Mouse (Mus musculus) hindbrain, postnatal 0 days (tissue): ENCODE results near the gene Tle3. TPM values are rescaled to one million over a fixed set of nuclear protein-coding genes. Genes with fewer than 3 reads are reported as not detected.

Source experiments
- ATAC-seq: fragments of 200-750 bp; cut with Nextera tagmentation; 2 replicates; pipeline ENCODE4 v1.8.0; 2017; ENCODE audit warnings: mild to moderate bottlenecking, moderate TSS enrichment, moderate library complexity
- DNase-seq: peaks from one replicate; pipeline ENCODE4 v3.0.0-alpha.2; 2015; ENCODE audit warnings: low spot score
- H3K27ac ChIP-seq: fragments of 300-500 bp; sonication (generic); 2 replicates; pipeline ENCODE4 v1.5.1; 2014; ENCODE audit warnings: mild to moderate bottlenecking
- H3K27me3 ChIP-seq: fragments of 300-500 bp; sonication (generic); 2 replicates; pipeline ENCODE4 v1.6.1; 2014; ENCODE audit warnings: low read length, mixed read lengths; ENCODE audit not compliant: insufficient read depth
- H3K36me3 ChIP-seq: fragments of 300-500 bp; sonication (generic); 2 replicates; pipeline ENCODE4 v1.6.1; 2014; ENCODE audit warnings: low read length, mixed read lengths; ENCODE audit not compliant: insufficient read depth
- H3K4me1 ChIP-seq: fragments of 300-500 bp; sonication (generic); 2 replicates; pipeline ENCODE4 v1.6.1; 2014; ENCODE audit warnings: antibody characterized with exemption, low read length, mixed read lengths; ENCODE audit not compliant: insufficient read depth
- H3K4me2 ChIP-seq: fragments of 300-500 bp; sonication (generic); 2 replicates; pipeline ENCODE4 v1.6.1; 2014; ENCODE audit warnings: low read depth, mild to moderate bottlenecking, low read length, moderate library complexity, mixed read lengths
- H3K4me3 ChIP-seq: fragments of 300-500 bp; sonication (generic); 2 replicates; pipeline ENCODE4 v1.5.1; 2014; ENCODE audit warnings: low read length
- H3K9ac ChIP-seq: fragments of 300-500 bp; sonication (generic); replicated peaks from 2 replicates; pipeline ENCODE4 v1.6.1; 2014; ENCODE audit warnings: mild to moderate bottlenecking, low read length, moderate library complexity, mixed read lengths
- H3K9me3 ChIP-seq: fragments of 300-500 bp; sonication (generic); 2 replicates; pipeline ENCODE4 v1.6.1; 2016; ENCODE audit warnings: low read length, mixed read lengths
- CTCF ChIP-seq: IDR thresholded peaks from 2 replicates; pipeline ENCODE4 v1.5.1; 2016; ENCODE audit warnings: antibody characterized with exemption, control low read depth, low read depth
- WGBS: fragments of 180-500 bp; shearing (Covaris S2); extraction: QIAGEN DNeasy Blood & Tissue Kit; methylation state at CpG from one replicate; pipeline ENCODE4 v1.1.7; 2014; 5-methylcytosine and 5-hydroxymethylcytosine counted together
- polyA plus RNA-seq: library from polyadenylated mRNA; unstranded; fragments of >200 nt; fragmentation: Nextera tagmentation; extraction: Ambion mirVana; gene quantifications from 2 replicates; pipeline ENCODE4 v1.2.1, GENCODE M21; 2015
- total RNA-seq: library from RNA; depleted of rRNA; stranded (reverse); fragments of >200 nt; gene quantifications from 2 replicates; pipeline ENCODE4 v1.2.3, GENCODE M21; 2014

Tle3 gene
- total and polyA plus RNA-seq, 2 experiments from 2014 or later = 17.7 to 81.3 TPM

DNA sequence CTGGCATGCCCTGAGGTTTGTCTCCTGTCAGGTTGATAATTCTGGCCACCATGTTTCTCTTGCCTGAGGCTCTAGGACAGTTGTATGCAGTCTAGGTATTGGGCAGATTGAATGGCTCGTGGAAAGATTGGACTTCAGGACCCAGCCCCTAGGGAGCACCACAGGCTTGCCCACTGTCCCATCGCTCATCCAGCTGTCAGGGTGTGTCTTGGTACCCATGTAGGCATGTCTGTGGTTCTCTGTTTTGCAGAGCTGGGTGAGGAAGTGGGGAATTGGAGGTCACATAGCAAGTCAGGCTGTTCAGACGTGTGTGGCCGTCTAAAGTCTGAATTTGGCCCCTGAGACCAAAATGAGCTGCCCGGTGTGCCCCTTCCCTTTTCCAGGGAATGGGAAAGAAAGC, 15.6 kb downstream of the Tle3 start:
- no peaks in the 10 kb centered on the region for H3K36me3 ChIP-seq
- H3K27ac ChIP-seq = no peak overlapping the region
- no peak overlapping the region for H3K4me3 ChIP-seq
- 76% methylated on average over 5 of the region's 5 CpGs for WGBS
- ATAC-seq = no peak
- no peak overlapping the region for H3K4me2 ChIP-seq
- no peaks in the 10 kb centered on the region for H3K9me3 ChIP-seq
- no peak overlapping the region for H3K9ac ChIP-seq
- H3K27me3 ChIP-seq = no peaks in the 10 kb centered on the region
- no peak for DNase-seq
- no peak for TF ChIP-seq CTCF
- H3K4me1 ChIP-seq = peaks cover 38% of the 10 kb centered on the region

DNA sequence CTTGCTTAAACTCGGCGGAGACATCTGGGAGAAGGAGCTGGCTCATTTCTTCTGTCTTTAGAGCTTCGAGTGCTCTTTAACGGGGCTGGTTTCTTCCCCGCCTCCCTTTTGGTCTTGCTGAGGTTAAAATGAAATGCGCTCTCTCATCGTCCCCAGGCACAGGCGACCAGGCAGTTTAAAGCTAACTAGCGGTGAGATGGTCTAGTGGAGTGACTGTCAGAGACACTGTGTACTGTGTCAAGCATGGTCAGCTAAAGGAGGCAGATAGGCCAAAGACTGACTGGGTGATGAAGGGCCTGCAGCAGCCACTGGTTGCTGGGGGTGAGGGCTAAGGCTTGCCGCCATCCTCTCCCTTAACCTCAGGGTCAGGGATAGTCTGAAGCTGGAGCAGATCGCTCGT, 16.0 kb downstream of the Tle3 start:
- Histone ChIP-seq H3K27me3 (no peaks in the 10 kb centered on the region), H3K4me1 (peaks cover 38% of the 10 kb centered on the region), H3K9me3 (no peaks in the 10 kb centered on the region), H3K4me3 (no peak overlapping the region), H3K4me2 (no peak overlapping the region), H3K27ac (no peak overlapping the region), H3K9ac (no peak overlapping the region), H3K36me3 (peaks cover 2% of the 10 kb centered on the region; the same call in 1 of the 2 replicates)
- ATAC-seq = no peak
- 59% methylated on average over 12 of the region's 12 CpGs for WGBS
- DNase-seq = no peak
- TF ChIP-seq CTCF = no peak

DNA sequence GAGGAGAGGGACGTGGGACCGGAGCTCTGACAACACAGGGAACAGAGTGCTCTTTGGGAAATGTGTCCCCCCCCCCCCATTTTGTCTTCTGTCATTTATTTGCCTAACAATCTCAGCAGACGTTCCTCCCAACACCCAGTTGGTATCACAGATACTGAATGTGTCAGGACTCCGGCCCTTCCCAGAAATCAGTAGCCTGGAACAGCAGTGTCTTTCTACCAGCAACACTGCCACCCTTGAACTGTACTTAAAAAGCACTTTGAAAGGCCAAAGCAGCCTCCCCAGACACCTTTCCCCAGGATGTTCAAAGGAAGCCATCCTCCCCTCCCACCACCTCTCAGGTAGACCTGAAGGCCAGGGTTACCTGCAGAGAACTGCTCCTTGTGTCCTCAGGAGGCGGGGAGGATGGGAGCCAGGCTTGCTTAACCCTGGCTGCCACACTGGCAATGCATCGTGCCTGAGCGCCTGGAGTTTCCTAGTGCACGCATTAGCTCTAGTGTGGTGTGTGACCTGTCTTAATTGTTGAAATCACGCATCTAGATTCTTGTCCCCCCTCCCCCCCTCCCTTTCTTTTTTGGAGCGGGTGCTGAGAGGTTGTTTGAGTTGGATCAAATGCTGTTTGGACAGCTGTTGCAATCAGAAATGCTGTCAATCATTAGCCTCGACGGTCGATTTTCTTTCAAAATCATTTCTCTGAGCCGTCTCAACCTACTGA, 16.7 kb downstream of the Tle3 start:
- Histone ChIP-seq H3K4me1 (peaks cover 38% of the 10 kb centered on the region), H3K27ac (no peak overlapping the region), H3K4me2 (no peak overlapping the region), H3K4me3 (no peak overlapping the region), H3K27me3 (no peaks in the 10 kb centered on the region), H3K9ac (no peak overlapping the region), H3K36me3 (peaks cover 8% of the 10 kb centered on the region), H3K9me3 (no peaks in the 10 kb centered on the region)
- ATAC-seq (no peak), DNase-seq (no peak)
- no peak for TF ChIP-seq CTCF
- 56% methylated on average over 14 of the region's 14 CpGs for WGBS

DNA sequence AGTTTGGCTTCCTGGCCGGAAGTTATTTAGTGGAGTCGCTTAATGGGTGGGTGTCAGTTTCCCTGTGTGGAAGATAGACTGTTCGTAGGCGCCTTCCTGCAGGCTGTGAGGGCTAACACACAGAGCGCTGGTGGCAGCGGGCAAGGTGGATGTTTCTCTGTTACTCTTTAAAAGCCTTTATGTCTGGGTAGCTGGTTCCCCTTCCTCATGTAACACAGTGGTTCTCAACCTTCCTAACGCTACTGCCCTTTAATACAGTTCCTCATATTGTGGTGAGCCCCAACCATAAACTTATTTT, 17.2 kb downstream of the Tle3 start:
- H3K36me3 ChIP-seq = peaks cover 13% of the 10 kb centered on the region
- 85% methylated on average over 7 of the region's 7 CpGs for WGBS
- no peak overlapping the region for H3K4me3 ChIP-seq
- H3K27me3 ChIP-seq = no peaks in the 10 kb centered on the region
- ATAC-seq = no peak
- H3K9ac ChIP-seq = no peak overlapping the region
- TF ChIP-seq CTCF = no peak
- H3K4me2 ChIP-seq = no peak overlapping the region
- no peaks in the 10 kb centered on the region for H3K9me3 ChIP-seq
- DNase-seq = no peak
- H3K4me1 ChIP-seq = peaks cover 34% of the 10 kb centered on the region
- no peak overlapping the region for H3K27ac ChIP-seq

DNA sequence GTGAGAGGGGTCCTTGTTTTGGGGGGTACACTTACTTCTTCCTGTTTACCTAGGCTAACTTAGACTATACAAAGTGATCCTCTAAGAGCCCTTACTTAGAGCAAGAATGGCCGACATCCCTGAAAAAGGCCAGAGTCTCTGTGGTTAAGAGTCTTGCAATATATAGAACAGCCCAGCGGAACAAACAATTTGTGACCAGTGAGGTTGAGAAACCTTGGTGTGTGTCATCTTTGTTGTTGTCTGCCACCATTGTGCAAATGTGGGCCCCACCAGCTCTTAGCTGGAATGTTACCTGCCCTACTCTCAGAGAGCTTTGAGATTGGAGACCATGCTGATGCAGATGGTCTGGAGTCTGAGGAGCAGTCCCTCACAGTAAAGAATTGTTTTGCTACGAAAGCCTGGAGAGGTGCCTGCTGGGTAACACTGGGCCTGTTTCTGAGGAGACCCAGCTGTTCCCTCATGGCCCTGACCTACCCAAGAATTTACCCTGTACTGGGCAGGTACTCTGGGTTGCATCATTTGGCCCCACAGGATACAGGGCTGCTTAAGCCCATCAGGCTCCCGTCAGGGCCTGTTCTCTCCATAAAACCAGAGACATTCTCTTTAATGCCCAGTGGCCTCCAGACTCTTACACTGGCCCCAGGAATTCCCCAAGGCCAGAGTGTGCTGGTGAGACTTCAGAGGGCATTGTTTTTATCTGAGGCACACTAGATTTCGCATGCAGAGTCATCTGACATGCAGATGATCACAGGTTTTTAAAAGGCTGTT, 19.6 kb downstream of the Tle3 start:
- 65% methylated on average over 5 of the region's 5 CpGs for WGBS
- H3K27ac ChIP-seq = no peak overlapping the region
- H3K4me3 ChIP-seq = no peak overlapping the region
- H3K4me2 ChIP-seq = no peak overlapping the region
- peaks cover 23% of the 10 kb centered on the region for H3K36me3 ChIP-seq
- H3K9ac ChIP-seq = no peak overlapping the region
- DNase-seq = no peak
- no peaks in the 10 kb centered on the region for H3K9me3 ChIP-seq
- peaks cover 20% of the 10 kb centered on the region; the same call in 1 of the 2 replicates for H3K4me1 ChIP-seq
- no peak for TF ChIP-seq CTCF
- no peaks in the 10 kb centered on the region for H3K27me3 ChIP-seq
- no peak for ATAC-seq

DNA sequence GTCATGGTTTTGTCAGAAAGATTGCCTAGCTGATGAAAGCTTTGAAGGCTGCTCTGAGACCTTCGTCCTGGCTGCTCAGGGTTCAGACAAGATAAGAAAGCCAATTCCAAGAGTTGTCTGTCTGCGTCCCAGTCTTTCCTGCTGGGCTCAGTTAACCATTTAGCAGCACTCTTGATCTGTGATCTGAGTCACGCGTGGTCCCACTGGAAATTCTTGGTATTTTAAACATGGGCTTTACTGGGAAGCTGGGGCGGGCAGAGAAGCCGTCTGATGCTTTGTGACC, 20.1 kb downstream of the Tle3 start:
- H3K36me3 ChIP-seq = peaks cover 23% of the 10 kb centered on the region
- DNase-seq = no peak
- no peak for TF ChIP-seq CTCF
- H3K27me3 ChIP-seq = no peaks in the 10 kb centered on the region
- H3K9ac ChIP-seq = no peak overlapping the region
- ATAC-seq = no peak
- H3K4me2 ChIP-seq = no peak overlapping the region
- WGBS = 57% methylated on average over 6 of the region's 6 CpGs
- no peak overlapping the region for H3K4me3 ChIP-seq
- no peak overlapping the region for H3K27ac ChIP-seq
- peaks cover 23% of the 10 kb centered on the region; the same call in 1 of the 2 replicates for H3K4me1 ChIP-seq
- no peaks in the 10 kb centered on the region for H3K9me3 ChIP-seq

DNA sequence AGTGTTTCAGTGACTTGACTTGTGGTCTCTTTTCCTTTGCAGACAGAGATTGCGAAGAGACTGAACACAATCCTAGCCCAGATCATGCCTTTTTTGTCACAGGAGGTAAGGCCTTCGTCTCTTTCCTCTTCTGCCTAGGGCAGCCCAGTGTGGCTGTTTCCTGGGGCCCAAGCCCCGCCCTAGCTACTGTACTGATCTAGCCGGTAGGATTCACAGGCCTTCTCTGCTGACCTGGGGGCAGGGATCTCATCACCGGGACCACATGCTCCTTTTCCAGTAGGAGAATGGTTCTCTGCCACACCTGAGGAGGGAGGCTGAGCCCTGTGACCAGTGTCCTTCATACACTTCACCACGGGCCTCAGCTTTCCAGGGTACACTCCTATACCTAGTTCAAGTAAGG, 21.0 kb downstream of the Tle3 start:
- Histone ChIP-seq H3K4me1 (peaks cover 23% of the 10 kb centered on the region; the same call in 1 of the 2 replicates), H3K4me3 (no peak overlapping the region), H3K27me3 (no peaks in the 10 kb centered on the region), H3K9ac (no peak overlapping the region), H3K9me3 (no peaks in the 10 kb centered on the region), H3K36me3 (peaks cover 23% of the 10 kb centered on the region), H3K4me2 (no peak overlapping the region), H3K27ac (no peak overlapping the region)
- no peak for DNase-seq
- TF ChIP-seq CTCF = no peak
- ATAC-seq = no peak
- WGBS = 82% methylated on average over 6 of the region's 6 CpGs
